Comparison of ENCODE assay signal across 8 mouse cellular contexts in the genomic region with DNA sequence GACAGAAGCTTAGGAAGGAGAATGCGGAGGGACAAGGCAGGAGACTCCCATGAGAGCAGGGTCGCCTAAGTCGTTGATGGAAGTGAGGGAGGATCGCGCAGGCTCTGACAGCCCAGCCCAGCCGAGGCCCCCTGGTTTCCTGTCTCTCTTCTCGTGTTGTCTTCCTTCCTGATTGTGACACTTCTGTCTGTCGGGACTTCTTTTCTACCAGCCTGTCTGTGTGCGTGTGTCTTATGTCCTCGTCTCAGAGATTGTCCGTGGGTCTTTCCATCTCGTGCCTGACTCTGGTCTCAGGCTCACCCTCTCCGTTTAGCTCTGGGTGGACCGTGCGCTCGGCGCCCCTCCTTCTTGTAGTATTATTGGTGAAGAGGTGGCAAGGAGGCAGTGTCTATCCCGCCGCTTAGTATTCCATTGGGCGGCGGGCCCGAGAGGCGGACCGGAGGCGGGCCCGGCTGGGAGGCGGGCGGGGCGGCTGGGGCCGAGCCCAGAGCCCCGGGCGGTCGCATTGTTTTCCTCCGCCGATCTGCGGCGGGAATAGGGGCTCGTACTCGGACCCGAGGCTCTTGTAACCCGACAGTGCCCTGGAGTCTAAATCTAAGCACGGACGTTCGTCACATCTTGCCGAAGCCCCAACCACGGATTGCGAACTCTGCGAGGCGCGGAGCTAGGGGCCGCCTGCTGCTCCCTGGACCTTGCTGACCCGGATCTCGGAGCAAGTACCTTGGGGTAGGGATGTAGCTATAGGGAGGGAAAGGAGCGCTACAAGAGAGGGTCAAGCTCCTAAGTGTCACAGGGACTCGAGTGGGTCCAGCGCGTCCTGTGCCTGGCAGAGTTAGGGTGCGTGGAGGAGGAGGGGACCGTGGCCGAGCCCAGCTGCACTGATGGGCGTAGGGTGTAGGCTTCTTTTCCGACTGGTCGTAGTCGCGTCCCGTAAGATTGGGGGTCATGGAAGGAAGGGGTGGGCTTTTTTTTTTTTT. TPM values are rescaled to one million over a fixed set of nuclear protein-coding genes. Genes with fewer than 3 reads are reported as not detected.
DNase-seq lines count a peak whose midpoint lies in the region; ATAC-seq and TF ChIP-seq lines count a peak whose summit lies in the region.

A gene (plus strand): TSS at position 471 of the 977 bp plus-strand sequence.

- ATAC-seq in G1E (ENCODE audit: extremely low read depth, insufficient number of reproducible peaks, low FRiP score, poor library complexity, severe bottlenecking): peak; percentile 99
- ATAC-seq in forebrain, postnatal 0 days: peak; percentile 98
- ATAC-seq in hematopoietic stem cell, adult 5-6 weeks (replicated peaks in 1 of 2; ENCODE audit: insufficient read depth in 1 of 2, low FRiP score in 2 of 2, low TSS enrichment in 1 of 2, low read depth in 1 of 2, poor library complexity in 2 of 2, severe bottlenecking in 2 of 2): peak; percentile 98 to 99
- ATAC-seq in lung, embryonic 16.5 days (ENCODE audit: low read depth): peak; percentile 98

- peaks cover 45% of the 10 kb centered on the region for H3K4me1 ChIP-seq in G1E (ENCODE audit: insufficient read depth, low read depth, low read length)
- H3K4me1 ChIP-seq in forebrain, postnatal 0 days (ENCODE audit: insufficient read depth): peaks cover 19% of the 10 kb centered on the region
- H3K4me1 ChIP-seq in lung, embryonic 16.5 days (replicated peaks; ENCODE audit: control insufficient read depth, insufficient read depth, low read length): peaks cover 31% of the 10 kb centered on the region

- no peaks in the 10 kb centered on the region for H3K36me3 ChIP-seq in G1E (replicated peaks)
- peaks cover 12% of the 10 kb centered on the region for H3K36me3 ChIP-seq in forebrain, postnatal 0 days (ENCODE audit: insufficient read depth)
- H3K36me3 ChIP-seq in lung, embryonic 16.5 days (ENCODE audit: control insufficient read depth, insufficient read depth, low read length): no peaks in the 10 kb centered on the region

- H3K27ac ChIP-seq in forebrain, postnatal 0 days (ENCODE audit: low read depth, low read length): peak within 1 kb of the TSS; percentile 81
- peak within 1 kb of the TSS; percentile 38; the same call in 1 of the 2 replicates for H3K27ac ChIP-seq in lung, embryonic 16.5 days (ENCODE audit: low read length)

- peak within 1 kb of the TSS; percentile 84 for H3K9ac ChIP-seq in forebrain, postnatal 0 days
- H3K9ac ChIP-seq in lung, embryonic 16.5 days (ENCODE audit: low read length): peak within 1 kb of the TSS; percentile 78

- peak within 1 kb of the TSS; percentile 80 for H3K4me2 ChIP-seq in forebrain, postnatal 0 days (ENCODE audit: low read depth)
- peak within 1 kb of the TSS; percentile 95 for H3K4me2 ChIP-seq in lung, embryonic 16.5 days (ENCODE audit: low read depth, low read length)

- H3K4me3 ChIP-seq in G1E (ENCODE audit: low read depth, low read length): peak within 1 kb of the TSS; percentile 74
- H3K4me3 ChIP-seq in forebrain, postnatal 0 days (ENCODE audit: low read depth, low read length): peak within 1 kb of the TSS; percentile 95
- peak within 1 kb of the TSS; percentile 81 for H3K4me3 ChIP-seq in lung, embryonic 16.5 days (ENCODE audit: low read length)

- peak; percentile 100 for DNase-seq in G1E (ENCODE audit: low spot score)
- DNase-seq in cerebellum, adult 18-20 months: peak; percentile 92 to 95
- DNase-seq in forebrain, postnatal 0 days: peak; percentile 93
- peak; percentile 81 for DNase-seq in layer of hippocampus, adult 9-10 months (ENCODE audit: low spot score)
- DNase-seq in ovary, postnatal 10 days (ENCODE audit: low spot score): peak; percentile 67
- peak; percentile 74 to 82 for DNase-seq in thymus, postnatal 10 days (ENCODE audit: low spot score in 2 of 2)

- no peaks in the 10 kb centered on the region for H3K9me3 ChIP-seq in G1E (replicated peaks)
- no peaks in the 10 kb centered on the region for H3K9me3 ChIP-seq in forebrain, postnatal 0 days (ENCODE audit: low read length)
- no peaks in the 10 kb centered on the region for H3K9me3 ChIP-seq in lung, embryonic 16.5 days (ENCODE audit: control insufficient read depth, low read length)

- 2% methylated on average over 65 of the region's 66 CpGs for WGBS in forebrain, postnatal 0 days
- WGBS in lung, embryonic 16.5 days: under 1% methylated on average over 66 of the region's 66 CpGs

- peaks cover 51% of the 10 kb centered on the region for H3K27me3 ChIP-seq in G1E (ENCODE audit: insufficient read depth, low read length)
- no peaks in the 10 kb centered on the region for H3K27me3 ChIP-seq in forebrain, postnatal 0 days (ENCODE audit: insufficient read depth, low read length)
- H3K27me3 ChIP-seq in lung, embryonic 16.5 days (ENCODE audit: control insufficient read depth, insufficient read depth, low read depth, low read length): no peaks in the 10 kb centered on the region

- no peak for TF ChIP-seq CTCF in G1E (IDR thresholded peaks at IDR 0.05; ENCODE audit: low read depth, low read length)
- no peak for TF ChIP-seq CTCF in forebrain, postnatal 0 days (IDR thresholded peaks at IDR 0.05; ENCODE audit: low read depth)

RNA-seq across cellular contexts. Expression of the gene that starts here (rescaled TPM):
- total RNA-seq in G1E (2014; fragmentation: Nextera tagmentation): 1.9 and 3.4 TPM in 2 replicates
- total RNA-seq in G1E (2017): 0.52 and 0.71 TPM in 2 replicates
- 1.6 and 1.8 TPM in 2 replicates for polyA plus RNA-seq in G1E (2012)
- total RNA-seq in forebrain, postnatal 0 days (2014; rRNA removed): 75.2 and 94.1 TPM in 2 replicates
- 24.2 and 28.4 TPM in 2 replicates for polyA plus RNA-seq in forebrain, postnatal 0 days (2015; fragmentation: Nextera tagmentation; extraction: Ambion mirVana)
- 0.31 and 1.3 TPM in 2 replicates for total RNA-seq in hematopoietic stem cell, adult 5-6 weeks (2017)
- polyA plus RNA-seq in lung, embryonic 16.5 days (2015; fragmentation: Nextera tagmentation; extraction: Ambion mirVana): 3.2 and 4.1 TPM in 2 replicates

Comparison
In these comparisons a context has a peak if more than half of its experiments do, and no peak if none do; other contexts are left out.
1. Peak in every context shown above with its lines: DNase-seq, ATAC-seq, H3K4me3 ChIP-seq and H3K27ac ChIP-seq.
2. RNA of the gene that starts here (total RNA-seq): 75.2 to 94.1 TPM in forebrain, postnatal 0 days; 0.52 to 3.4 TPM in G1E and 0.31 to 1.3 TPM in hematopoietic stem cell, adult 5-6 weeks; every median in the first group is over 10 times any median in the second.